Mouse (Mus musculus): Measurements from ENCODE around the gene Ptpn9. TPM values are rescaled to one million over a fixed set of nuclear protein-coding genes. Genes with fewer than 3 reads are reported as not detected.

The Ptpn9 gene
- polyA plus RNA-seq, 1 experiment from 2014 or later: 30.9 TPM

GRCm38 (mm10) chr9:57075681-57076381 is 81.1 kb downstream of the Ptpn9 start:
- Histone ChIP-seq H3K36me3 (ENCODE audit: control insufficient read depth, insufficient read depth, low read length) (no peaks in the 10 kb centered on the region; the same call in 1 of the 2 replicates), H3K4me2 (peak overlapping the region; percentile 78), H3K27ac (ENCODE audit: low read depth, low read length) (peak overlapping the region; percentile 97), H3K4me3 (ENCODE audit: low read depth, low read length) (peak overlapping the region; percentile 91), H3K9me3 (ENCODE audit: control insufficient read depth, low read length) (no peaks in the 10 kb centered on the region), H3K4me1 (ENCODE audit: control insufficient read depth, insufficient read depth, low read length) (peaks cover 11% of the 10 kb centered on the region), H3K27me3 (ENCODE audit: control insufficient read depth, insufficient read depth, low read length) (no peaks in the 10 kb centered on the region), H3K9ac (ENCODE audit: low read length) (peak overlapping the region; percentile 90)
- WGBS: 0% methylated on average over 42 of the region's 43 CpGs
- ATAC-seq (ENCODE audit: low FRiP score) (peak; percentile 86), DNase-seq (ENCODE audit: low spot score, missing footprints) (peak; percentile 99)

DNA sequence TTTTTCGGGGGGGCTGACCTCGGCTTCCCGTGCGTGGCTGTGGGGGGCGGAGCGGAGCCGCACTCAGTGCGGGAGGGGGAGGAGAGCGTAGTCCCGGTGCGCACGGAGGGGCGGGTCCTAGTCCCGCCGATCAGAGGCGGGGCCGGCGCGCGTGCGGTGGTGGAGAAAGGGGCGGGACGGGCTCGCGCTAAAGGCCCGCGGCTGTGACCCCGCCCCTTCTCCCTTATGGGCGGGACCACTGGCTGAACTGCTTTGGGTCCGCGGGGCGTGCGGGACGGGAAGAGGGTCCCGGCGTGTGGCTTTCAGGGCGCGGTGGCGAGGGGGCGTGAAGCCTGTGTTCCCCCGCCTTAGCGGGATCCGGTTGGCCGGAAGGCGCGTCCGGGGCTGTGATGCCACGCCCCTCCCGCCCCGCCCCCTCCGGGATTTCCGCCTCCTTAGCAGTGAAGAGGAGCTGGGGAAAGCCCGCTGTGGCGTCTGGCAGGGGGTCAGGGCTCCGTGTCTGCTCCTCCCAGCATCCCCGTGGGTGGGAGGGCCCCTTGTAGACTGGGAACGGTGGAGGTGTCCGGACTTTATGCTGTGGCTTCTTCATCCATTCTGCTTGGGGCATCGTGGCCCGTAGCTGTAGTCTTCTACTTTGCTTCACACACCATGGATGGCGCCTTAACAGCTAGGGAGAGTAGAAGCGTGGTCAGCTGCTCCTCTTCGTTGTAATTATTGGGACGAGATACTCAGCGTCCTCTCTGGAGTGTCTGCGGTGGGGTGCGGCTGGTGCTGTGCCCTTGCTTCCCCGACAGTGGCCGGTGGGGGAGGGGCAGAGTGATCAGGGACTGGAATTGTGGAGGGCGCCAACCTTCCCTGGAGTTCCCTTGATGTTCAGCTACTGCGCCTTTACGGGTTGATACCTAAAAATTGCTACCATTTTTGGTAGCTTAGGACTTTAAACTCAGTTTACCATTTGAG is 82.3 kb downstream of the Ptpn9 start:
- Histone ChIP-seq H3K9ac (ENCODE audit: low read length) (peak overlapping the region; percentile 90), H3K36me3 (ENCODE audit: control insufficient read depth, insufficient read depth, low read length) (no peaks in the 10 kb centered on the region; the same call in 1 of the 2 replicates), H3K4me1 (ENCODE audit: control insufficient read depth, insufficient read depth, low read length) (peaks cover 11% of the 10 kb centered on the region), H3K9me3 (ENCODE audit: control insufficient read depth, low read length) (no peaks in the 10 kb centered on the region), H3K27me3 (ENCODE audit: control insufficient read depth, insufficient read depth, low read length) (no peaks in the 10 kb centered on the region), H3K27ac (ENCODE audit: low read depth, low read length) (peak overlapping the region; percentile 97), H3K4me2 (peak overlapping the region; percentile 75), H3K4me3 (ENCODE audit: low read depth, low read length) (peak overlapping the region; percentile 91)
- DNase-seq (ENCODE audit: low spot score, missing footprints): peak; percentile 99
- ATAC-seq (ENCODE audit: low FRiP score): peak; percentile 28
- WGBS: under 1% methylated on average over 67 of the region's 72 CpGs

DNA sequence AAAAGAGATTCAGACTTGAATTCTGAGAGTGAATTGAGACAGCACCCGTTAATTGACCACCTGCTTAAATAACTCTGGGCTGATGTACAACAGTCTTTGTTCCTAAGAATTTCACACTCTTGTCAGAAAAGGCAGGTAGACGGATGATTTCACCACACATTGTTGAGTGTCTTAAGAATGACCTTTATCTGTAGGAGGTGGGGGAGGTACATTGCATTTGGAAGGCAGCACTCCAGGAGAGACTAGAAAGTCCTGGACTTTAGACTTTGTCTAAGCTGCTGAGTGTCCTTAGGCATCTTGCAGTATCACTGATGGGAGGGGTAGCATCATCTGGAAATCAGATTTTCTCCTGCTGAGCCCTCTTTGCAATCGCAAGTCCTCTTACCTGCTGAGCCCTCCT is 87.5 kb downstream of the Ptpn9 start:
- Histone ChIP-seq H3K9me3 (ENCODE audit: control insufficient read depth, low read length) (no peaks in the 10 kb centered on the region), H3K4me3 (ENCODE audit: low read depth, low read length) (no peak overlapping the region), H3K9ac (ENCODE audit: low read length) (no peak overlapping the region), H3K27ac (ENCODE audit: low read depth, low read length) (no peak overlapping the region), H3K36me3 (ENCODE audit: control insufficient read depth, insufficient read depth, low read length) (no peaks in the 10 kb centered on the region; the same call in none of the 2 replicates), H3K4me1 (ENCODE audit: control insufficient read depth, insufficient read depth, low read length) (peaks cover 2% of the 10 kb centered on the region; the same call in 1 of the 2 replicates), H3K4me2 (no peak overlapping the region), H3K27me3 (ENCODE audit: control insufficient read depth, insufficient read depth, low read length) (no peaks in the 10 kb centered on the region)
- 90% methylated on average over 3 of the region's 3 CpGs for WGBS
- ATAC-seq (ENCODE audit: low FRiP score): no peak
- no peak for DNase-seq (ENCODE audit: low spot score, missing footprints)

Other genes starting within 250 kb of the Ptpn9 start
- 4.3 and 5.7 TPM in 2 replicates for gene Lingo1, start 198.5 kb upstream of the Ptpn9 start, polyA plus RNA-seq (2014; fragmentation: Nextera tagmentation; extraction: Ambion mirVana)
- not detected in 2 replicates for gene Odf3l1, start 130.2 kb upstream of the Ptpn9 start, polyA plus RNA-seq (2014; fragmentation: Nextera tagmentation; extraction: Ambion mirVana)
- 1.1 and 1.4 TPM in 2 replicates for gene Cspg4, start 129.9 kb upstream of the Ptpn9 start, polyA plus RNA-seq (2014; fragmentation: Nextera tagmentation; extraction: Ambion mirVana)
- 4.8 and 4.9 TPM in 2 replicates for gene Snx33, start 66.6 kb upstream of the Ptpn9 start, polyA plus RNA-seq (2014; fragmentation: Nextera tagmentation; extraction: Ambion mirVana)
- gene Imp3, start 57.4 kb upstream of the Ptpn9 start, polyA plus RNA-seq (2014; fragmentation: Nextera tagmentation; extraction: Ambion mirVana): 57.0 and 69.4 TPM in 2 replicates
- gene Snupn, start 44.0 kb upstream of the Ptpn9 start, polyA plus RNA-seq (2014; fragmentation: Nextera tagmentation; extraction: Ambion mirVana): 28.1 and 28.4 TPM in 2 replicates
- gene Sin3a, start 77.1 kb downstream of the Ptpn9 start, polyA plus RNA-seq (2014; fragmentation: Nextera tagmentation; extraction: Ambion mirVana): 54.6 and 56.1 TPM in 2 replicates
- 17.5 and 18.0 TPM in 2 replicates for gene Man2c1, start 135.8 kb downstream of the Ptpn9 start, polyA plus RNA-seq (2014; fragmentation: Nextera tagmentation; extraction: Ambion mirVana)
- 5.8 and 5.9 TPM in 2 replicates for gene Neil1, start 153.4 kb downstream of the Ptpn9 start, polyA plus RNA-seq (2014; fragmentation: Nextera tagmentation; extraction: Ambion mirVana)
- 91.6 and 100.0 TPM in 2 replicates for gene Commd4, start 163.4 kb downstream of the Ptpn9 start, polyA plus RNA-seq (2014; fragmentation: Nextera tagmentation; extraction: Ambion mirVana)
- gene Trcg1, start 241.6 kb downstream of the Ptpn9 start, polyA plus RNA-seq (2014; fragmentation: Nextera tagmentation; extraction: Ambion mirVana): not detected in 2 replicates

Measured in midbrain, embryonic 11.5 days (tissue).